Comparison of ENCODE assay signal across 8 mouse cellular contexts in the genomic region with DNA sequence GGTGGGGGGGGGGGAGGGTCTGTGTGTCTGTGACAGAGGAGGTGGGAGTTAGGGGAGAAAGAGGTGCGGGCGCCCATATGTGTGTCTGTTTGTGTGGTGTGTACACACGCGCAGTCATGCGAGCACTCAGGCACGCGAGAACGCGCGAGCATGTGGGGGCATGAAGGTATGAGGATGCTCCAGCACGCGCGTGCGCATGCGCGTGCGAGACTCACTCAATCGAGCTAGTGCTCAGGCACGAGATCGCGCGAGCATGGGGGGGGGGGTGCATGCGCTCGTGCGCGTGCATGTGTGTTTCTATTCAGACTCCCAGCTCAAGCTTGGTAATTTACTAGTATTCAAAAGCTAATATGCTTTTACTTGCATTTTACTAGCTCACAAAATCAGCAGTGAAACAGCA. TPM values are rescaled to one million over a fixed set of nuclear protein-coding genes. Genes with fewer than 3 reads are reported as not detected.
A peak's percentile ranks its signal among the peaks of the same experiment; 100 is the strongest.
DNase-seq lines count a peak whose midpoint lies in the region; ATAC-seq and TF ChIP-seq lines count a peak whose summit lies in the region.

No protein-coding gene starts in this region.

- no peaks in the 10 kb centered on the region for H3K4me1 ChIP-seq in forebrain, postnatal 0 days (ENCODE audit: insufficient read depth)
- H3K4me1 ChIP-seq in midbrain, embryonic 11.5 days (ENCODE audit: control insufficient read depth, insufficient read depth, low read length): no peaks in the 10 kb centered on the region

- H3K27me3 ChIP-seq in forebrain, postnatal 0 days (ENCODE audit: insufficient read depth, low read length): no peaks in the 10 kb centered on the region
- no peaks in the 10 kb centered on the region; the same call in 1 of the 2 replicates for H3K27me3 ChIP-seq in midbrain, embryonic 11.5 days (ENCODE audit: control insufficient read depth, insufficient read depth, low read length)

- no peaks in the 10 kb centered on the region for H3K36me3 ChIP-seq in forebrain, postnatal 0 days (ENCODE audit: insufficient read depth)
- no peaks in the 10 kb centered on the region for H3K36me3 ChIP-seq in midbrain, embryonic 11.5 days (ENCODE audit: control insufficient read depth, insufficient read depth, low read length)

- peak overlapping the region; percentile 42 for H3K4me3 ChIP-seq in forebrain, postnatal 0 days (ENCODE audit: low read depth, low read length)
- H3K4me3 ChIP-seq in midbrain, embryonic 11.5 days (ENCODE audit: low read depth, low read length): peak overlapping the region; percentile 26; the same call in 1 of the 2 replicates

- H3K9me3 ChIP-seq in forebrain, postnatal 0 days (ENCODE audit: low read length): no peaks in the 10 kb centered on the region
- no peaks in the 10 kb centered on the region for H3K9me3 ChIP-seq in midbrain, embryonic 11.5 days (ENCODE audit: control insufficient read depth, low read length)

- intact Hi-C loops in left cerebral cortex, postnatal 14 days (cut with DNase I): no loop called here

- peak; percentile 42 for ATAC-seq in forebrain, postnatal 0 days
- peak; percentile 12 for ATAC-seq in midbrain, embryonic 11.5 days (ENCODE audit: low FRiP score)

- H3K4me2 ChIP-seq in forebrain, postnatal 0 days (ENCODE audit: low read depth): peak overlapping the region; percentile 56
- H3K4me2 ChIP-seq in midbrain, embryonic 11.5 days: peak overlapping the region; percentile 51

- DNase-seq in adrenal gland, adult (ENCODE audit: inconsistent age in 2 of 2, low spot score in 1 of 2): peak; percentile 62 to 75
- DNase-seq in adrenal gland, adult 8-10 months: no peak
- peak; percentile 81 to 82 for DNase-seq in cerebellum, adult 18-20 months
- DNase-seq in forebrain, postnatal 0 days: peak; percentile 95
- peak; percentile 91 for DNase-seq in induced T-regulatory cell, adult 2 months (ENCODE audit: low read depth)
- DNase-seq in left cerebral cortex, postnatal 14 days (ENCODE audit: low spot score in 2 of 2): peak; percentile 79 to 93
- DNase-seq in midbrain, embryonic 11.5 days (ENCODE audit: low spot score, missing footprints): peak; percentile 98
- DNase-seq in spleen, adult 18-20 months: peak; percentile 36 to 44

- 56% methylated on average over 26 of the region's 26 CpGs for WGBS in forebrain, postnatal 0 days
- 51% methylated on average over 26 of the region's 26 CpGs for WGBS in midbrain, embryonic 11.5 days

- H3K9ac ChIP-seq in forebrain, postnatal 0 days: no peak overlapping the region; the same call in 1 of the 2 replicates
- H3K9ac ChIP-seq in midbrain, embryonic 11.5 days (ENCODE audit: low read length): no peak overlapping the region

- 0 out of 2 replicates have a peak overlapping the region, but pooled peaks have one; percentile 40 for H3K27ac ChIP-seq in forebrain, postnatal 0 days (ENCODE audit: low read depth, low read length)
- no peak overlapping the region for H3K27ac ChIP-seq in midbrain, embryonic 11.5 days (ENCODE audit: low read depth, low read length)

- TF ChIP-seq CTCF in forebrain, postnatal 0 days (IDR thresholded peaks at IDR 0.05; ENCODE audit: low read depth): no peak

RNA-seq across cellular contexts. Expression of gene Ahi1, which starts 1.9 kb away (rescaled TPM):
- 10 to 100 TPM; 35.6 to 42.2 (median 38.5) TPM for total RNA-seq in adrenal gland, adult 8-10 months (2022)
- total RNA-seq in forebrain, postnatal 0 days (2014; rRNA removed): 234 and 301 TPM in 2 replicates
- polyA plus RNA-seq in forebrain, postnatal 0 days (2015; fragmentation: Nextera tagmentation; extraction: Ambion mirVana): 72.0 and 98.7 TPM in 2 replicates
- total RNA-seq in left cerebral cortex, postnatal 14 days (2021): 100 to 1,000 TPM; 164 to 190 TPM
- polyA plus RNA-seq in midbrain, embryonic 11.5 days (2014; fragmentation: Nextera tagmentation; extraction: Ambion mirVana): 29.4 and 32.2 TPM in 2 replicates
